8 mouse cellular contexts compared by ENCODE assay signal in genomic region chr6:116671031-116671430, GRCm38 (mm10). TPM values are rescaled to one million over a fixed set of nuclear protein-coding genes. Genes with fewer than 3 reads are reported as not detected.
A peak's percentile ranks its signal among the peaks of the same experiment; 100 is the strongest.
DNase-seq lines count a peak whose midpoint lies in the region; ATAC-seq lines count a peak whose summit lies in the region.

No protein-coding gene starts in this region.

- no peak overlapping the region for H3K4me3 ChIP-seq in forebrain, embryonic 15.5 days
- H3K4me3 ChIP-seq in midbrain, embryonic 10.5 days, result peak overlapping the region; percentile 68

- no peaks in the 10 kb centered on the region for H3K27me3 ChIP-seq in forebrain, embryonic 15.5 days
- peaks cover 38% of the 10 kb centered on the region for H3K27me3 ChIP-seq in midbrain, embryonic 10.5 days (ENCODE audit: low read depth, poor library complexity, severe bottlenecking)

- peaks cover 55% of the 10 kb centered on the region for H3K4me1 ChIP-seq in forebrain, embryonic 15.5 days
- H3K4me1 ChIP-seq in midbrain, embryonic 10.5 days, result peaks cover 90% of the 10 kb centered on the region

- intact Hi-C loops in gastrocnemius, postnatal 14 days (cut with DNase I; ENCODE audit: low total_unique reads), result no loop called here
- intact Hi-C loops in gastrocnemius, postnatal 36 days (cut with DNase I), result no loop called here

- no peak overlapping the region for H3K9ac ChIP-seq in forebrain, embryonic 15.5 days (replicated peaks)

- no peaks in the 10 kb centered on the region for H3K36me3 ChIP-seq in forebrain, embryonic 15.5 days
- H3K36me3 ChIP-seq in midbrain, embryonic 10.5 days, result no peaks in the 10 kb centered on the region

- no peaks in the 10 kb centered on the region for H3K9me3 ChIP-seq in forebrain, embryonic 15.5 days
- H3K9me3 ChIP-seq in midbrain, embryonic 10.5 days (replicated peaks), result no peaks in the 10 kb centered on the region

- WGBS in forebrain, embryonic 15.5 days, result 13% methylated on average over 5 of the region's 5 CpGs
- WGBS in midbrain, embryonic 10.5 days, result 5% methylated on average over 5 of the region's 5 CpGs

- ATAC-seq in forebrain, embryonic 15.5 days (replicated peaks), result no peak
- no peak for ATAC-seq in erythroblast, adult 5-6 weeks (replicated peaks; ENCODE audit: low FRiP score, poor library complexity, severe bottlenecking)
- ATAC-seq in activated CD4-positive, CD25-positive, alpha-beta regulatory T cell, adult 4 months, result no peak

- DNase-seq in gastrocnemius, postnatal 14 days, result peak; percentile 46
- DNase-seq in gastrocnemius, postnatal 36 days, result no peak
- peak; percentile 60 for DNase-seq in ES-CJ7 (ENCODE audit: low read depth, low spot score)
- DNase-seq in midbrain, embryonic 10.5 days (ENCODE audit: low spot score), result peak; percentile 51
- DNase-seq in thymus, postnatal 0 days (ENCODE audit: low spot score), result no peak

- H3K27ac ChIP-seq in forebrain, embryonic 15.5 days (replicated peaks), result peak overlapping the region; percentile 56
- H3K27ac ChIP-seq in midbrain, embryonic 10.5 days (replicated peaks), result peak overlapping the region; percentile 87

- H3K4me2 ChIP-seq in forebrain, embryonic 15.5 days (replicated peaks), result no peak overlapping the region

RNA-seq across cellular contexts. Expression of gene Rassf4, which starts 2.7 kb away (rescaled TPM):
- total RNA-seq in gastrocnemius, postnatal 14 days (2021), result 1 to 10 TPM; 5.1 to 5.2 TPM
- 1 to 10 TPM; 1.6 to 2.0 TPM for total RNA-seq in gastrocnemius, postnatal 36 days (2021)
- 9.9 and 10.2 TPM in 2 replicates for polyA plus RNA-seq in forebrain, embryonic 15.5 days (2015; fragmentation: Nextera tagmentation; extraction: Ambion mirVana)
- 35.0 and 35.7 TPM in 2 replicates for polyA plus RNA-seq in midbrain, embryonic 10.5 days (2016; fragmentation: Nextera tagmentation; extraction: Ambion mirVana)
- polyA plus RNA-seq in thymus, postnatal 0 days (2015; fragmentation: Nextera tagmentation; extraction: Ambion mirVana), result 6.6 and 7.1 TPM in 2 replicates
- 18.6 and 21.1 TPM in 2 replicates for total RNA-seq in erythroblast, adult 5-6 weeks (2015; ENCODE audit: low replicate concordance)
- total RNA-seq in erythroblast, adult 5-6 weeks (2017; ENCODE audit: low replicate concordance), result 9.5 and 13.4 TPM in 2 replicates
- polyA plus RNA-seq in activated CD4-positive, CD25-positive, alpha-beta regulatory T cell, adult 4 months (2017; shearing (Covaris generic)), result 1 to 10 TPM; 2.5 to 3.8 TPM

RNA-seq across cellular contexts. Expression of gene Depp1, which starts 20.6 kb away (rescaled TPM):
- total RNA-seq in gastrocnemius, postnatal 14 days (2021), result 10 to 100 TPM in 1 of 2 experiments, 1 to 10 TPM in 1; 7.4 to 43.8 TPM
- 10 to 100 TPM; 10.2 to 13.3 TPM for total RNA-seq in gastrocnemius, postnatal 36 days (2021)
- 7.2 and 8.1 TPM in 2 replicates for polyA plus RNA-seq in forebrain, embryonic 15.5 days (2015; fragmentation: Nextera tagmentation; extraction: Ambion mirVana)
- 8.6 and 9.2 TPM in 2 replicates for polyA plus RNA-seq in midbrain, embryonic 10.5 days (2016; fragmentation: Nextera tagmentation; extraction: Ambion mirVana)
- 10.3 and 10.5 TPM in 2 replicates for polyA plus RNA-seq in thymus, postnatal 0 days (2015; fragmentation: Nextera tagmentation; extraction: Ambion mirVana)
- not detected in 2 replicates for total RNA-seq in erythroblast, adult 5-6 weeks (2015; ENCODE audit: low replicate concordance)
- 0.77 TPM in 1 of 2 replicates, not detected in the other for total RNA-seq in erythroblast, adult 5-6 weeks (2017; ENCODE audit: low replicate concordance)
- polyA plus RNA-seq in activated CD4-positive, CD25-positive, alpha-beta regulatory T cell, adult 4 months (2017; shearing (Covaris generic)), result under 1 TPM; 0.36 to 0.37 TPM

RNA-seq across cellular contexts. Expression of gene Zfp422, which starts 42.2 kb away (rescaled TPM):
- 10 to 100 TPM; 12.6 to 14.8 TPM for total RNA-seq in gastrocnemius, postnatal 14 days (2021)
- total RNA-seq in gastrocnemius, postnatal 36 days (2021), result 1 to 10 TPM; 6.2 to 7.1 TPM
- 218 and 222 TPM in 2 replicates for polyA plus RNA-seq in forebrain, embryonic 15.5 days (2015; fragmentation: Nextera tagmentation; extraction: Ambion mirVana)
- polyA plus RNA-seq in midbrain, embryonic 10.5 days (2016; fragmentation: Nextera tagmentation; extraction: Ambion mirVana), result 308 and 322 TPM in 2 replicates
- 160 and 169 TPM in 2 replicates for polyA plus RNA-seq in thymus, postnatal 0 days (2015; fragmentation: Nextera tagmentation; extraction: Ambion mirVana)
- 18.6 and 21.1 TPM in 2 replicates for total RNA-seq in erythroblast, adult 5-6 weeks (2015; ENCODE audit: low replicate concordance)
- total RNA-seq in erythroblast, adult 5-6 weeks (2017; ENCODE audit: low replicate concordance), result 3.9 and 8.5 TPM in 2 replicates
- polyA plus RNA-seq in activated CD4-positive, CD25-positive, alpha-beta regulatory T cell, adult 4 months (2017; shearing (Covaris generic)), result 10 to 100 TPM; 32.3 to 36.6 TPM

RNA-seq across cellular contexts. Expression of gene Tmem72, which starts 45.7 kb away (rescaled TPM):
- total RNA-seq in gastrocnemius, postnatal 14 days (2021), result under 1 TPM in 1 of 2 experiments, not detected in 1; 0.02 TPM
- total RNA-seq in gastrocnemius, postnatal 36 days (2021), result under 1 TPM; 0.02 to 0.03 TPM
- polyA plus RNA-seq in forebrain, embryonic 15.5 days (2015; fragmentation: Nextera tagmentation; extraction: Ambion mirVana), result 0.36 and 1.4 TPM in 2 replicates
- 0.02 and 0.06 TPM in 2 replicates for polyA plus RNA-seq in midbrain, embryonic 10.5 days (2016; fragmentation: Nextera tagmentation; extraction: Ambion mirVana)
- 0.04 TPM in 2 replicates for polyA plus RNA-seq in thymus, postnatal 0 days (2015; fragmentation: Nextera tagmentation; extraction: Ambion mirVana)
- total RNA-seq in erythroblast, adult 5-6 weeks (2015; ENCODE audit: low replicate concordance), result 0.42 TPM in 1 of 2 replicates, not detected in the other
- total RNA-seq in erythroblast, adult 5-6 weeks (2017; ENCODE audit: low replicate concordance), result 0.09 and 0.56 TPM in 2 replicates
- under 1 TPM; 0.03 to 0.04 TPM for polyA plus RNA-seq in activated CD4-positive, CD25-positive, alpha-beta regulatory T cell, adult 4 months (2017; shearing (Covaris generic))

Comparison
In these comparisons a context has a peak if more than half of its experiments do, and no peak if none do; other contexts are left out.
1. DNase-seq: peak in gastrocnemius, postnatal 14 days (single experiment), ES-CJ7 (single experiment) and midbrain, embryonic 10.5 days (single experiment); none in gastrocnemius, postnatal 36 days (0 of 2) and thymus, postnatal 0 days (single experiment).